Mouse (Mus musculus) lung, embryonic 16.5 days (tissue): Measurements from ENCODE around the gene AC153137.1. TPM values are rescaled to one million over a fixed set of nuclear protein-coding genes. Genes with fewer than 3 reads are reported as not detected.
"Not testable (repeated sequence)": the region's sequence is repeated elsewhere in the genome, so short reads cannot be mapped to it uniquely, and the experiment has no call there.

ENCODE experiments used
- ATAC-seq: fragments of 200-750 bp; cut with Nextera tagmentation; 2 replicates; pipeline ENCODE4 v1.8.0; 2017; ENCODE audit warnings: low read depth, mild to moderate bottlenecking, moderate library complexity
- H3K27ac ChIP-seq: fragments of 300-500 bp; sonication (generic); 2 replicates; pipeline ENCODE4 v1.5.1; 2014; ENCODE audit warnings: mild to moderate bottlenecking, control low read depth, low read length
- H3K27me3 ChIP-seq: fragments of 300-500 bp; sonication (generic); 2 replicates; pipeline ENCODE4 v1.6.1; 2014; ENCODE audit warnings: low read depth, low read length, mixed read lengths; ENCODE audit not compliant: control insufficient read depth, insufficient read depth
- H3K36me3 ChIP-seq: fragments of 300-500 bp; sonication (generic); 2 replicates; pipeline ENCODE4 v1.6.1; 2014; ENCODE audit warnings: low read length; ENCODE audit not compliant: control insufficient read depth, insufficient read depth
- H3K4me1 ChIP-seq: fragments of 300-500 bp; sonication (generic); replicated peaks from 2 replicates; pipeline ENCODE4 v1.6.1; 2014; ENCODE audit warnings: low read length, mixed read lengths; ENCODE audit not compliant: control insufficient read depth, insufficient read depth
- H3K4me2 ChIP-seq: fragments of 300-500 bp; sonication (generic); 2 replicates; pipeline ENCODE4 v1.6.1; 2014; ENCODE audit warnings: low read depth, low read length, control low read depth
- H3K4me3 ChIP-seq: fragments of 300-500 bp; sonication (generic); 2 replicates; pipeline ENCODE4 v1.5.1; 2014; ENCODE audit warnings: mild to moderate bottlenecking, low read length, control low read depth
- H3K9ac ChIP-seq: fragments of 300-500 bp; sonication (generic); 2 replicates; pipeline ENCODE4 v1.6.1; 2014; ENCODE audit warnings: low read length, control low read depth
- H3K9me3 ChIP-seq: fragments of 300-500 bp; sonication (generic); 2 replicates; pipeline ENCODE4 v1.6.1; 2016; ENCODE audit warnings: low read length; ENCODE audit not compliant: control insufficient read depth
- WGBS: fragments of 180-500 bp; shearing (Covaris S2); extraction: QIAGEN DNeasy Blood & Tissue Kit; methylation state at CpG from one replicate; pipeline ENCODE4 v1.1.7; 2014; 5-methylcytosine and 5-hydroxymethylcytosine counted together
- polyA plus RNA-seq: library from polyadenylated mRNA; unstranded; fragments of >200 nt; fragmentation: Nextera tagmentation; extraction: Ambion mirVana; gene quantifications from 2 replicates; pipeline ENCODE4 v1.2.1, GENCODE M21; 2015

AC153137.1 gene
- not detected in 2 replicates for polyA plus RNA-seq

DNA sequence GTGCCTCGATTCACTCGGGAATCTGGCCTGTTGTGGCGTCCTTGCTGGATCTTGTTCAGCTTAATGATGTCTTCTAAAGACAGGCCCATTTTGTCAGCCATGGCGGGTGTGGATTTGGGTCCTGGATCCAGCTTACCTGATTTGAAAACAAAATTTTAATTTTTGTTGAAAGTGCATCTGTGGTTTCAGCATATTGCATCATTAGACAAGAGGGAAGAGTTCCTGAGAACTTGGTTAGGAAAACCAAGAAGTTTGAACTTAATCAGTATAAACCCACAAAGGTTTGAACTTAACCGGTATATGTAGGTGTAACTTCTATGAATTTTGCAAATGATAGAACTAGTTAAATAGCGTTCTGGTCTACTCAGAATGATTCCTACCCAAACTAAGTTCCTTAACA lies at the start of gene AC153137.1:
Gene AC153137.1 (minus strand): TSS at position 101 of the 400 bp plus-strand sequence.
- not testable (repeated sequence) for H3K9me3 ChIP-seq, H3K27ac ChIP-seq, H3K9ac ChIP-seq, H3K4me3 ChIP-seq, H3K4me2 ChIP-seq, H3K36me3 ChIP-seq, H3K27me3 ChIP-seq, ATAC-seq, H3K4me1 ChIP-seq
- 85% methylated on average over 5 of the region's 6 CpGs for WGBS

DNA sequence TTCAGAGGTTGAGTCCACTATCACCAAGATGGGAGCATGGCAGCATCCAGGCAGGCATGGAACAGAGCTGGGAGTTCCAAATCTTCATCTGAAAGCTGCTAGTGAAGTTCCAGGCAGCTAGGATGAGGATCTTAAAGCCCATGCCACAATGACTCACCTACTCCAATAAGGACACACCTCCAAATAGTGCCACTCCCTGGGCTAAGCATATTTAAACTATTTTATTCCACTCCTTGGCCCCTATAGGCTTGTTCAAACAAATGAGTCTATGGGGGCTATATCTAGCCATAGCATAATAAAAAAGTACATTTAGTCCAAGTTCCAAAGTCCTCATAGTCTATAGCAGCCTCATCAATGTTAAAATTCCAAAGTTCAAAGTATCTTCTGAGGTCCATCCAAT lies 45.4 kb upstream of the AC153137.1 start:
- Histone ChIP-seq H3K9ac (no peak overlapping the region), H3K4me2 (no peak overlapping the region), H3K9me3 (no peaks in the 10 kb centered on the region), H3K27ac (no peak overlapping the region), H3K27me3 (no peaks in the 10 kb centered on the region), H3K4me1 (no peaks in the 10 kb centered on the region), H3K4me3 (no peak overlapping the region), H3K36me3 (no peaks in the 10 kb centered on the region)
- no peak for ATAC-seq

DNA sequence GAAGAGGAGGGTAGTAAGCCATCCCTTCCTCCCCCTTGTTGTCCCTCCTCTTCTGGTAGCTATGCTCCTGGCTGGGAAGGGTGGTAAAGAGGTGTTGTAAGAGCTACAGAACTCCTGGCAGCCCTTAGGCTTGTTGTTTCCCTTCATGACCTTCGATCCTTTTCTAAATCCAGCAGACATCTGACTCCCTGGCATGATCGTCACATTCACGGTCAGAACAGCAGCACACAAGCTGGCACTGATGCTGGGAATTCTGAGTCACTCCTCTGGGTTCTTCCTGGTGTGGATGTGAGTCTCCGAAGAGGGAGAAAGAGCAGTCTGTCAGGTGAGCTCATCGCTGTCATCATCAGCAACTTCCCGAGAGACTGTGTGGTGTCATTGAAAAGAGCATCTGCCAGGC lies 41.5 kb upstream of the AC153137.1 start:
- Histone ChIP-seq H3K4me2 (no peak overlapping the region), H3K9ac (no peak overlapping the region), H3K4me1 (no peaks in the 10 kb centered on the region), H3K9me3 (no peaks in the 10 kb centered on the region), H3K36me3 (no peaks in the 10 kb centered on the region), H3K27ac (no peak overlapping the region), H3K27me3 (no peaks in the 10 kb centered on the region), H3K4me3 (no peak overlapping the region)
- no peak for ATAC-seq
- WGBS, result 72% methylated on average over 6 of the region's 6 CpGs

DNA sequence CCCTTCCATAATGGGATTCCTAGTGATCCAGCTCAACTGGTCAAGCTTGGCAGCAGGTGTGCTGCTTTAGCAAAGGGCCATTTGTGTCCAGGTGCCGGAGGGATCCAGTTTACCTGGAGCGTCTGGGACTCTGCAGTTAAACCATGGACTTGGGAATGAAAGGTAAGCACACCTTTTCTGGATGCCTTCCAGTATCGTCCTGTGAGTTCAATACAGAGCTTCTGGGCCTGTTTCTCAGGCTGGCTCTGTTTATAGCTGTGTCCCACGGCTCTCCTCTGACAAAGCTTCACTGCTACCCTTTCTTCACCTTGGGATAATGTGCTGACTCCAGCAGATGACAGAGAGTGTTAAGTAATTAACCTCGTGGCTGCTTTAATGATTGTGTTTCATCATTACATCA lies 39.6 kb upstream of the AC153137.1 start:
- Histone ChIP-seq H3K4me1 (no peaks in the 10 kb centered on the region), H3K36me3 (no peaks in the 10 kb centered on the region), H3K27ac (no peak overlapping the region), H3K4me3 (no peak overlapping the region), H3K9ac (no peak overlapping the region), H3K4me2 (no peak overlapping the region), H3K27me3 (no peaks in the 10 kb centered on the region), H3K9me3 (no peaks in the 10 kb centered on the region)
- WGBS, result 72% methylated on average over 5 of the region's 5 CpGs
- ATAC-seq, result no peak

DNA sequence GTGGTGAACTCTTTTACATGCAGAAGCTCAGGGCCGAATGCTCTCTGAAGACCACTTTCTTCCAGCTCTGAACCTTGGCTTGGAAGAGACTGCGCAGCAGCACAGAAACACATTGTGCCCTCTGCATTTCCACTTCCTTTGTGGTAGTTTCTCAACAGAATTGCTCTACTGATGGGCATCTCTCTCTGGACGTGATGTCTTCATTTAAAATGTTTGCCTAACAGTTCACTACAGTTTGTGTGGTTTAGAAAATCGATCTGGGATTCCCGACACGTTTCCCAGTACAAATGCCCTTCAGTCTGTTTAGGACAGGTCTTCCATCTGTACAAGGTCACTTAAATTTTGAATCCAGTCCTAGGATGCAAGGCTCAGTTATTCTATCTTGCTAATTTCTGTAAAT lies 38.3 kb upstream of the AC153137.1 start:
- no peak overlapping the region for H3K9ac ChIP-seq
- no peaks in the 10 kb centered on the region for H3K9me3 ChIP-seq
- no peak overlapping the region for H3K4me3 ChIP-seq
- no peaks in the 10 kb centered on the region for H3K36me3 ChIP-seq
- no peaks in the 10 kb centered on the region for H3K27me3 ChIP-seq
- 75% methylated on average over 6 of the region's 6 CpGs for WGBS
- no peak overlapping the region for H3K27ac ChIP-seq
- no peaks in the 10 kb centered on the region for H3K4me1 ChIP-seq
- no peak for ATAC-seq
- H3K4me2 ChIP-seq, result no peak overlapping the region

DNA sequence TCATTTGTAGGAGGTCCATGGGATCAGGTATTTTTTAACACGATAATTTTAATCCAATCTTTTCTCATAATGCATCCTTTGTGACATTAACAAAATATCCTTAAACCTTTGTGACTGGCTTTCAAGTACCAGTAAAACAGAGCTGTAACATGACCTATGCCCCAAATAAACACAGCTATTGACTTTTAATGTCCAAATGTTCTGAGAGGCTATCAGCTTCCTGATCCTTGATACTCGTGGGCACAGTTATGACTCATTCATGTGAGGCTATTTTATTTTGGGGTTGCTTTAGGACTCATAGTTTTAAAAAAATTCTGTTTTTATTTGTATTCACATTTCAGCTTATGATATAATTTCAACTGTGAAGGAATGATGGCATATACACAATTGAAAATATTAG lies 37.5 kb upstream of the AC153137.1 start:
- ATAC-seq, result no peak
- Histone ChIP-seq H3K4me2 (no peak overlapping the region), H3K9me3 (no peaks in the 10 kb centered on the region), H3K4me1 (no peaks in the 10 kb centered on the region), H3K4me3 (no peak overlapping the region), H3K27ac (no peak overlapping the region), H3K27me3 (no peaks in the 10 kb centered on the region), H3K9ac (no peak overlapping the region), H3K36me3 (no peaks in the 10 kb centered on the region)
- 47% methylated on average over 2 of the region's 2 CpGs for WGBS

DNA sequence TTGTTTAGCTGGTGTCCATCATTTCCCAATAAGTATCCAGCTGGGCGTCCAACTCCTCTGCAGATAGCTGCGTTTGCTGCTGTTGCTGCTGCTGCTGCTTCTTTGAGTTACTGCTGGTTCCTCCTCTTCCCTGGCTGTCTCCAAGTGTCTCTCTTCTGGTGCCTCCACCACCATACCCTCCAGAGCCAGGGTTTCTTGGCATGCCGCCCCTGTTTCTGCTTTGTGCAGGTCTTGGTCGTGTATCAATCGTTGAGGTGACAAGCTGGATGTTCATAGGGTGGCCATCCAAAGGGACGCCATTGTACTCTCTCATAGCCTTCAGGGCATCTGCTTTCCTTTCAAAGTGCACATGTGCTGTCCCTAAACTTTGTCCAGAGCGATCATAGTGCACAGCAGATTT lies 529 bp downstream of the AC153137.1 start:
- not testable (repeated sequence) for H3K9ac ChIP-seq, ATAC-seq, H3K4me2 ChIP-seq, H3K27ac ChIP-seq, H3K9me3 ChIP-seq, H3K4me3 ChIP-seq, H3K36me3 ChIP-seq, H3K27me3 ChIP-seq, H3K4me1 ChIP-seq
- WGBS, result 81% methylated on average over 7 of the region's 7 CpGs

DNA sequence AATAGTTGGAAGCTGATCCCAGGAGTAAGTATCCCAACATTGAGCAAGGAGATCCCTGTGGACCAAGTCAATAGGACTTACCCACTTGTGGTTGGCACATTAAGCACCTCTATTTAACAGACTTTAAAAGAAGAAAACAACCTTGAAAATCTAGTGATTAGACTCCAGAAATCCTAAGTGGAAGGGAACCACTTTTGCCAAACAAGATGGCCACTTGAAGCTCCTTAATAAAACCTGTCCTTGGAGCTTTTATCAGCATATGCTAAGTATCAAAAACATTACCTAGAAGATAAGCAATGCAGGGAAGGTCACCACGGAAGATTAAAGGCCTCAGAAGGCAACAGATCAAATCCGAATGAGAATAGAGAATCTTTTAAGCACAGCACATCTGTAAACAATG lies 26.0 kb downstream of the AC153137.1 start:
- Histone ChIP-seq H3K4me1 (peaks cover 3% of the 10 kb centered on the region), H3K4me2 (no peak overlapping the region), H3K9me3 (no peaks in the 10 kb centered on the region), H3K4me3 (no peak overlapping the region), H3K27ac (no peak overlapping the region), H3K9ac (no peak overlapping the region), H3K36me3 (no peaks in the 10 kb centered on the region), H3K27me3 (no peaks in the 10 kb centered on the region)
- 42% methylated on average over 2 of the region's 2 CpGs for WGBS
- no peak for ATAC-seq

DNA sequence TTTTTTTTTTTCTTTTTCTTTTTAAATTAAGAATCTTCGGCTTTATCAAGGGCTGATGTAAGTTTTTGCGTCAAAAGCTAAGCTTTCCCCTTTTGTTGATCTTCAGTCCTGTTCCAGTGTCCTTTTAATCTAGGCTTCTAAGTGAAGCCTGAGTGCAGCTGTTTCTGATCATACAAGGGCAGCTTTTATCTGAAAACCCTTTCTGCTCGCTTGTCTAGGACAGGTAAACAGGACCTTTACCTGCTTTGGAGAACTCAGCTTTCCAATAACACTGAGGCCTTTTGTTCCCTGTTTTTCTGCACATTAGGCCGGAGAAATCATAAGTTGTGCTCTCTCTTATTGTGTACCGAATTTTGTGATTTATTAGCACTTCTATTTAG lies 27.3 kb downstream of the AC153137.1 start:
- H3K4me2 ChIP-seq, result peak overlapping the region; percentile 79
- H3K27me3 ChIP-seq, result no peaks in the 10 kb centered on the region
- H3K4me1 ChIP-seq, result peaks cover 3% of the 10 kb centered on the region
- WGBS, result 19% methylated on average over 5 of the region's 5 CpGs
- H3K9me3 ChIP-seq, result no peaks in the 10 kb centered on the region
- H3K4me3 ChIP-seq, result peak overlapping the region; percentile 63
- H3K36me3 ChIP-seq, result no peaks in the 10 kb centered on the region
- H3K27ac ChIP-seq, result peak overlapping the region; percentile 97
- no peak for ATAC-seq
- peak overlapping the region; percentile 72 for H3K9ac ChIP-seq

DNA sequence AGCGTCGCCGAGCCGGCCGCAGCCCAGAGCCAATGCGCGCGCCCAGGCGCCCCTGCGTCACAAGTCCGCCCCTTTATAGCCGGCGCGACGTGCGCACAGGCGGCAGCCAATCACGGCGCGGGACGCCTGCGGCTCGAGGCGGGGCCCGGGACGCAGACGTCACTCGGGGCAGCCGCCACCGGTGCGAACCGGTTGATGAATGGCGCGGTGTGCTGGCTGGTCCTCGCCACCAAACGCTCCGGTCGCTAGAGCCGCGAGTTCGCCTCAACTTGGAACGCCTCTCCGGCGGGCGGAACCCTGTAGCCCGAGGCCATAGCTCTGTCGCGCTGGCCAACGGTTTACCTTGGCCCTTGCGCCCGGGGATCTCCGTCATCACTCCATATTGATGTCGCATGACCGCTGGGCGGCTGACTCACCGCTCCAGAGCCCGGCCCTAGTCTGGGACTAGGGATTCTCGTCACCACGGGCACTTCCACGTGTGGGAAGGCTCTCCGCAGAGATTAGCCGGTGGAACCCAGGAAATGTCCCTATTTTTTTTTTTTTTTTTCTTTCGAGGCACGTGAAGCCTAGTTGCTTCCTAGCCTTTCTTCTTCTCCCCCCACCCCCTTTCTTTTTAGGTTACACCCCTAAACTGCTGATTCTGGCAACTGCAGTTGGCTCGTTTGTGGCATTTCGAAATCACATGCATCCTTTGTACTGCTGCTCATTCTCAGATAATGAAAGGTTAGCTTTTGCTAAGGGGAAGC lies 27.9 kb downstream of the AC153137.1 start:
- no peaks in the 10 kb centered on the region for H3K27me3 ChIP-seq
- peak; percentile 99 for ATAC-seq
- H3K36me3 ChIP-seq, result peaks cover 4% of the 10 kb centered on the region
- peak overlapping the region; percentile 97 for H3K27ac ChIP-seq
- peak overlapping the region; percentile 63 for H3K4me3 ChIP-seq
- peak overlapping the region; percentile 79 for H3K4me2 ChIP-seq
- under 1% methylated on average over 65 of the region's 66 CpGs for WGBS
- H3K9ac ChIP-seq, result peak overlapping the region; percentile 91
- H3K9me3 ChIP-seq, result no peaks in the 10 kb centered on the region
- peaks cover 3% of the 10 kb centered on the region for H3K4me1 ChIP-seq
